Mouse (Mus musculus) ES-Bruce4 (cell line): ENCODE measurements around the gene Ess2. TPM values are rescaled to one million over a fixed set of nuclear protein-coding genes. Genes with fewer than 3 reads are reported as not detected.

Source experiments
- H3K27ac ChIP-seq: 2 replicates; pipeline ENCODE4 v1.5.1; 2012; ENCODE audit warnings: low read length, inconsistent platforms; ENCODE audit not compliant: insufficient read depth
- H3K27me3 ChIP-seq: 2 replicates; pipeline ENCODE4 v1.6.1; 2012; ENCODE audit warnings: mild to moderate bottlenecking, low read length, inconsistent platforms; ENCODE audit not compliant: control insufficient read depth, poor library complexity, insufficient read depth, severe bottlenecking
- H3K36me3 ChIP-seq: 2 replicates; pipeline ENCODE4 v1.6.1; 2012; ENCODE audit warnings: inconsistent platforms, mild to moderate bottlenecking, low read length, moderate library complexity; ENCODE audit not compliant: control insufficient read depth, poor library complexity, insufficient read depth, severe bottlenecking
- H3K4me1 ChIP-seq: one replicate; pipeline ENCODE4 v1.8.1; 2011; ENCODE audit warnings: low read length; ENCODE audit not compliant: control insufficient read depth, insufficient read depth
- H3K4me3 ChIP-seq: 2 replicates; pipeline ENCODE4 v1.5.1; 2011; ENCODE audit warnings: low read depth, mild to moderate bottlenecking, low read length
- H3K9ac ChIP-seq: 2 replicates; pipeline ENCODE4 v1.6.1; 2012; ENCODE audit warnings: low read depth, mild to moderate bottlenecking, inconsistent platforms; ENCODE audit not compliant: poor library complexity, severe bottlenecking
- H3K9me3 ChIP-seq: replicated peaks from 2 replicates; pipeline ENCODE4 v1.6.1; 2012; ENCODE audit warnings: mild to moderate bottlenecking, low read length, inconsistent platforms; ENCODE audit not compliant: control insufficient read depth, poor library complexity, insufficient read depth, severe bottlenecking
- CTCF ChIP-seq: IDR thresholded peaks from one replicate; pipeline ENCODE4 v1.8.1; 2011; ENCODE audit warnings: low read depth, low read length
- EP300 ChIP-seq: IDR thresholded peaks from 2 replicates; pipeline ENCODE4 v1.6.1; 2011; ENCODE audit warnings: low read depth, low read length; ENCODE audit not compliant: insufficient read depth
- POLR2A ChIP-seq: IDR thresholded peaks from one replicate; pipeline ENCODE4 v1.8.1; 2011; ENCODE audit warnings: low read length; ENCODE audit not compliant: insufficient read depth
- polyA plus RNA-seq: library from polyadenylated mRNA; stranded (reverse); fragments of >200 nt; gene quantifications from 2 replicates; pipeline ENCODE4 v1.2.4, GENCODE M21; 2011; ENCODE audit warnings: low read depth; ENCODE audit not compliant: missing spikeins, insufficient read depth, insufficient read length

Ess2 gene
- polyA plus RNA-seq, 1 experiment: 22.2 TPM

DNA sequence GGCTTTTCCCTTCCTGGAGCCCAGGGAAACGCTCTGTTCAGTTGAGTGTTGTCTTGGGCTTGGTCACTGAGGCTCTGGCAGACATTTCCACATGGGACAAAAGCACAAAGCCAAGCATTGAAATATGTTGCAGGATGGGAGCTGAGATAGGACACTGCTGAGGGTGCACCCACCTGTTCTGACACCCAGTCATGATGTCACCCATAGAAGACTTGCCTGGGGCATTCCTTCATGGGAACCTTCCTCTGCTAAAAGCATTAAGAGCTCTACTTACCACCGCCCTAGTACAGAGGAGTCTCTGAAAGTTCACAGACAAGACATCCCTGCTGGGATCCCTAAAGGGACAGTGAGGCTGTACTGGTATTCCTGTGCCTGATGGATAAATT lies 20.8 kb downstream of the Ess2 start:
- TF ChIP-seq EP300 (no peak), POLR2A (no peak), CTCF (no peak)
- Histone ChIP-seq H3K9me3 (no peaks in the 10 kb centered on the region), H3K27ac (no peak overlapping the region), H3K27me3 (no peaks in the 10 kb centered on the region), H3K36me3 (no peaks in the 10 kb centered on the region), H3K4me1 (no peaks in the 10 kb centered on the region), H3K4me3 (peak overlapping the region; percentile 79; the same call in 1 of the 2 replicates), H3K9ac (peak overlapping the region; percentile 83; the same call in 1 of the 2 replicates)

DNA sequence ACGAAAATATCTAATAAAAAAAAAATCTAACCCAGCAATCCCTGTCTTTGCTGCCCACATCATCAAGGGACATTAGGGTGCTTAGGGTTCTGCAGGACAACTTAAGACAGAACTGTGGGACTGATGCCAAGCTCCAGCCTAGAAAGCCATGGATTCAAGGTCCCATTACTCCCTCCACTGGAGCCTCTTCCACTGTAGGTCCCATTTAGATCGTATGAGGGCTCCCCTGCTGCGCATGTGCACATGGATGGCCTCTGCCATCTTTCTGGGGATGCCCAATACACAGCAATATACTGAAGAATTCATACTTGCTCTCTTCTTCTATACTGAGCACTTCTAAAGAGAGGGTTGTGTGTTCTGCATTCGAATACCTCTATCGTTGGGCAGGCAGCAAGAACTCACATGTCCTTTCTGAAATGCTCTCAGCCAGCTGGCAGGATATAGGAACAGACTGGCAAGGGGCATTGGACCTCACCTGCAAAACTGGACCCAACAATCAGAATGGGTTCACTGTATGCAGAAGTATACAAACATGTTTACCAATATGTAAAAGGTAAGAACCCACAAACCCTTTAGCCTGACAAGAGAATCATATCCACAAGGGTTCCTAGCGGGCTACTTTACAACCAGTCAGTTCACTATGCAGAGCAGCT lies 21.3 kb downstream of the Ess2 start:
- TF ChIP-seq EP300 (no peak), POLR2A (no peak)
- no peaks in the 10 kb centered on the region for H3K9me3 ChIP-seq
- H3K36me3 ChIP-seq: no peaks in the 10 kb centered on the region
- H3K4me3 ChIP-seq: no peak overlapping the region
- no peaks in the 10 kb centered on the region for H3K4me1 ChIP-seq
- H3K9ac ChIP-seq: no peak overlapping the region
- H3K27me3 ChIP-seq: no peaks in the 10 kb centered on the region
- H3K27ac ChIP-seq: no peak overlapping the region

DNA sequence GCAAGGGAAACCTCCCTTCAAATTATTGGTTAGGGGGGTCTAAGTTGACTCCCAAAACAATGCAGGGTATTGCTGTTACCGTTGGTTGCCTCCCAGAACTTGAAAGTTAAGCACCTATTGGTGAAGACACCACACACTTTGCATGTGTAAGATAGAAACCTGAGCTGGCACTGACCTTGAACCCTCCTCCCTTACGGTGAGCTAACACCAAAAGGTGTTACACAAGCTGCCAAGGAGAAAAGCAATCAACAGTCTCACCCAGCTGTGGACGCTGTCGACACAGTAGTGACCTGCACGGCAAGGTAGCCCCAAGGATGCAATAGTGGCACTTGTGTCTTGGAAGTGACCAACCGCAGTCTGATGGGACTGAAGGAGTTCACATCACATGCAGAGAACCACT lies 27.0 kb downstream of the Ess2 start:
- Histone ChIP-seq H3K36me3 (no peaks in the 10 kb centered on the region), H3K9me3 (no peaks in the 10 kb centered on the region), H3K4me3 (no peak overlapping the region), H3K9ac (no peak overlapping the region), H3K4me1 (peaks cover 3% of the 10 kb centered on the region), H3K27me3 (no peaks in the 10 kb centered on the region), H3K27ac (0 out of 2 replicates have a peak overlapping the region, but pooled peaks have one; percentile 1)
- TF ChIP-seq EP300 (peak; percentile 84; the same call in 1 of the 2 replicates), CTCF (no peak)

DNA sequence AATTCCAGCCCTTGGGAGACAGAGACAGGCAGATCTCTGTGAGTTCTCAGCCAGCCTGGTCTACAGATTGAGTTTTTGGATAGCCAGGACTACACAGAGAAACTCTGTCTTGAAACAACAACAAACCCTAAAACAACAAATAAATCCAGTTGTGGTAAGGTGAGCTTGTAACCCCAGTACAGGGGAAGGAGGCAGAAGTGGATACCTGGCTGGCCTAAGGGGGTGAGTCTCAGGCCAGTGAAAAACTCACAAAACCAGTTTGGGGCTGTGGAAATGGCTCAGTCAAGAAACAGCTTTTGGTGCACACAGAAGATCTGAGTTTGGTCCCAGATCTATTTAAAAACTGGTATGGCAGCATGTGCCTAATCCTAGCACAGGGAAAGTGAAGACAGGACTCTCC lies 29.0 kb downstream of the Ess2 start:
- Histone ChIP-seq H3K4me3 (no peak overlapping the region), H3K27me3 (no peaks in the 10 kb centered on the region), H3K9me3 (no peaks in the 10 kb centered on the region), H3K27ac (no peak overlapping the region), H3K4me1 (peaks cover 3% of the 10 kb centered on the region), H3K9ac (no peak overlapping the region), H3K36me3 (no peaks in the 10 kb centered on the region)
- TF ChIP-seq CTCF (no peak), POLR2A (no peak), EP300 (no peak)

DNA sequence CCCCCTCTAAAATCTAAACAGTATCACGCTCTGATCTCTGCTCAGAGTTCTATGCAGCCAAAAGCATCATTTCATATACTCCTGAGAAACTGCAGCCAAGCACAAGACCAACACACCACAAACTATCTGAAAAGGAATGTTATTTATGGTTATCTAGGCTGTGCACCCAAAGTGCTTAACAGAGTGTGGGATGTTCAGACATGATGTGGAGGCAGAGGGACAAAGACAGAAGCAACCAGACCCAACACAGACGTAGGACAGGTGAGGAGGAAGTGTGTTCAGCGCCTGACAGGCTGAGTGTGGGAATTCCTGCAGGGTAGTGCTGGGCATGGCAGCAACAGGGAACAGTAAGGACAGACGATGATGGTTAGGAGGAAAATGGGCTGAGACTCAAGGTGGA lies 31.6 kb downstream of the Ess2 start:
- Histone ChIP-seq H3K36me3 (no peaks in the 10 kb centered on the region), H3K27ac (no peak overlapping the region), H3K4me1 (peaks cover 3% of the 10 kb centered on the region), H3K27me3 (no peaks in the 10 kb centered on the region), H3K9ac (no peak overlapping the region), H3K9me3 (no peaks in the 10 kb centered on the region), H3K4me3 (no peak overlapping the region)
- TF ChIP-seq CTCF (no peak), EP300 (no peak), POLR2A (no peak)

DNA sequence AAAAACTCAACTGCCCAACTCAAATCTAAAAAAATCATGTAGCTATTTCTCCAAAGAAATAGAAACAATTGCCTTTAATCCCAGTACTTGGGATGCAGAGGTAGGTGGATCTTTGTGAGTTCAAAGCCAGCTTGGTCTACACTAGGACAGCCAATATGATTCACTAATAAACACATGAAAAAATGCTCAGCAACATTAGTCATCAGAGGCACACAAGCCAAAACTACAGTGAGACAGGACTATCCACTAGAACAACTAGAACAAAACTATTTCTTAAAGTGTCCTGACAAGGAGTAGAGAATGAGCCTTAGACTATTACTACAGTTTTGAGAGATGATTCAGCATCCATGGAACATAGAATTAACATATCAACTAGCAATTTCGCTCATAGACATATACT lies 35.1 kb downstream of the Ess2 start:
- peaks cover 5% of the 10 kb centered on the region; the same call in 1 of the 2 replicates for H3K36me3 ChIP-seq
- TF ChIP-seq POLR2A: no peak
- TF ChIP-seq CTCF: no peak
- TF ChIP-seq EP300: no peak

More for the DNA sequence above, 35.1 kb downstream of the Ess2 start:
- no peak overlapping the region for H3K27ac ChIP-seq
- no peaks in the 10 kb centered on the region for H3K27me3 ChIP-seq
- H3K4me3 ChIP-seq: no peak overlapping the region
- H3K4me1 ChIP-seq: no peaks in the 10 kb centered on the region
- no peak overlapping the region for H3K9ac ChIP-seq
- H3K9me3 ChIP-seq: no peaks in the 10 kb centered on the region
